Mouse (Mus musculus) erythroblast, embryonic 14.5 days (primary cell): ENCODE data around the gene Slc43a1. TPM values are rescaled to one million over a fixed set of nuclear protein-coding genes. Genes with fewer than 3 reads are reported as not detected.

ENCODE experiments used
- H3K27me3 ChIP-seq: 2 replicates; pipeline ENCODE4 v1.6.1; 2012; ENCODE audit warnings: inconsistent platforms; ENCODE audit not compliant: control insufficient read depth
- H3K36me3 ChIP-seq: 2 replicates; pipeline ENCODE4 v1.6.1; 2012; ENCODE audit warnings: mild to moderate bottlenecking, inconsistent platforms; ENCODE audit not compliant: control insufficient read depth
- H3K4me1 ChIP-seq: 2 replicates; pipeline ENCODE4 v1.6.1; 2012; ENCODE audit warnings: inconsistent platforms; ENCODE audit not compliant: control insufficient read depth
- H3K4me3 ChIP-seq: replicated peaks from 2 replicates; pipeline ENCODE3; 2012; ENCODE audit warnings: moderate library complexity, mild to moderate bottlenecking, inconsistent platforms
- H3K9me3 ChIP-seq: 2 replicates; pipeline ENCODE4 v1.6.1; 2012; ENCODE audit warnings: low read length, inconsistent platforms, mixed read lengths; ENCODE audit not compliant: control insufficient read depth
- GATA1 ChIP-seq: IDR thresholded peaks from 2 replicates; pipeline ENCODE4 v1.6.1; 2012; ENCODE audit warnings: low read length, inconsistent platforms, mixed read lengths
- TAL1 ChIP-seq: IDR thresholded peaks from 3 replicates; pipeline ENCODE4 v1.6.1; 2012; ENCODE audit warnings: low read length, inconsistent platforms, mixed read lengths
- polyA plus RNA-seq: library from polyadenylated mRNA; stranded (reverse); fragments of >175 nt; gene quantifications from 2 replicates; pipeline ENCODE4 v1.2.3, GENCODE M21; 2012

The Slc43a1 gene
- polyA plus RNA-seq, 1 experiment, result 29.2 TPM

- Histone ChIP-seq H3K4me1 (peaks cover 89% of the 10 kb centered on the region), H3K4me3 (no peak overlapping the region), H3K27me3 (no peaks in the 10 kb centered on the region; the same call in 1 of the 2 replicates), H3K36me3 (peaks cover 93% of the 10 kb centered on the region), H3K9me3 (peaks cover 21% of the 10 kb centered on the region)
- TF ChIP-seq TAL1, result no peak
- no peak for TF ChIP-seq GATA1
These were observed 34.7 kb upstream of the Slc43a1 start for GRCm38 (mm10) chr2:84803963-84804362.

- peaks cover 93% of the 10 kb centered on the region for H3K4me1 ChIP-seq
- H3K27me3 ChIP-seq, result peaks cover 3% of the 10 kb centered on the region; the same call in 1 of the 2 replicates
- peaks cover 98% of the 10 kb centered on the region for H3K36me3 ChIP-seq
- no peak for TF ChIP-seq GATA1
- no peak for TF ChIP-seq TAL1
- no peak overlapping the region for H3K4me3 ChIP-seq
- H3K9me3 ChIP-seq, result peaks cover 30% of the 10 kb centered on the region
These were observed 32.1 kb upstream of the Slc43a1 start for GRCm38 (mm10) chr2:84806546-84806945.

GRCm38 (mm10) chr2:84809330-84809729, 29.3 kb upstream of the Slc43a1 start:
- TF ChIP-seq TAL1, result no peak
- TF ChIP-seq GATA1, result no peak
- peaks cover 25% of the 10 kb centered on the region for H3K9me3 ChIP-seq
- H3K4me1 ChIP-seq, result peaks cover 95% of the 10 kb centered on the region
- no peak overlapping the region for H3K4me3 ChIP-seq
- peaks cover 3% of the 10 kb centered on the region; the same call in 1 of the 2 replicates for H3K27me3 ChIP-seq
- peaks cover 95% of the 10 kb centered on the region for H3K36me3 ChIP-seq

GRCm38 (mm10) chr2:84810526-84810885, 28.1 kb upstream of the Slc43a1 start:
- H3K36me3 ChIP-seq, result peaks cover 93% of the 10 kb centered on the region

GRCm38 (mm10) chr2:84810886-84811577, 27.6 kb upstream of the Slc43a1 start:
- peaks cover 13% of the 10 kb centered on the region for H3K27me3 ChIP-seq
- TF ChIP-seq GATA1 (no peak), TAL1 (no peak)
- peaks cover 21% of the 10 kb centered on the region for H3K9me3 ChIP-seq
- peaks cover 94% of the 10 kb centered on the region for H3K4me1 ChIP-seq
- H3K4me3 ChIP-seq, result peak overlapping the region; percentile 55
- H3K36me3 ChIP-seq, result peaks cover 93% of the 10 kb centered on the region

More at GRCm38 (mm10) chr2:84810526-84810885, 28.1 kb upstream of the Slc43a1 start:
- Histone ChIP-seq H3K27me3 (peaks cover 7% of the 10 kb centered on the region), H3K4me3 (peak overlapping the region; percentile 23), H3K4me1 (peaks cover 94% of the 10 kb centered on the region), H3K9me3 (peaks cover 21% of the 10 kb centered on the region)
- no peak for TF ChIP-seq GATA1
- TF ChIP-seq TAL1, result no peak

- Histone ChIP-seq H3K9me3 (peaks cover 21% of the 10 kb centered on the region), H3K36me3 (peaks cover 87% of the 10 kb centered on the region), H3K4me3 (peak overlapping the region; percentile 55), H3K27me3 (peaks cover 21% of the 10 kb centered on the region), H3K4me1 (peaks cover 92% of the 10 kb centered on the region)
- TF ChIP-seq GATA1, result peak; percentile 99
- peak; percentile 99 for TF ChIP-seq TAL1
These were observed 26.8 kb upstream of the Slc43a1 start for GRCm38 (mm10) chr2:84811880-84812279.

- H3K9me3 ChIP-seq, result peaks cover 21% of the 10 kb centered on the region
- peaks cover 79% of the 10 kb centered on the region for H3K36me3 ChIP-seq
- H3K4me1 ChIP-seq, result peaks cover 92% of the 10 kb centered on the region
- peaks cover 29% of the 10 kb centered on the region for H3K27me3 ChIP-seq
- H3K4me3 ChIP-seq, result peak overlapping the region; percentile 55
- TF ChIP-seq TAL1 (no peak), GATA1 (no peak)
These were observed 26.0 kb upstream of the Slc43a1 start for GRCm38 (mm10) chr2:84812676-84813075.

- peaks cover 61% of the 10 kb centered on the region for H3K4me1 ChIP-seq
- no peak for TF ChIP-seq GATA1
- no peak for TF ChIP-seq TAL1
- H3K9me3 ChIP-seq, result peaks cover 7% of the 10 kb centered on the region
- peaks cover 98% of the 10 kb centered on the region for H3K27me3 ChIP-seq
- H3K4me3 ChIP-seq, result no peak overlapping the region
- H3K36me3 ChIP-seq, result peaks cover 13% of the 10 kb centered on the region
These were observed 18.8 kb upstream of the Slc43a1 start for GRCm38 (mm10) chr2:84819861-84820260.

GRCm38 (mm10) chr2:84822552-84822951, 16.1 kb upstream of the Slc43a1 start, which contains the start of gene Smtnl1:
TSS of gene Smtnl1 (minus strand) at chr2:84822652.
- TF ChIP-seq GATA1 (no peak), TAL1 (no peak)
- no peaks in the 10 kb centered on the region; the same call in 1 of the 2 replicates for H3K36me3 ChIP-seq
- peaks cover 62% of the 10 kb centered on the region for H3K4me1 ChIP-seq
- no peak within 1 kb of the TSS for H3K4me3 ChIP-seq
- H3K27me3 ChIP-seq, result peaks cover 78% of the 10 kb centered on the region
- peaks cover 7% of the 10 kb centered on the region for H3K9me3 ChIP-seq

GRCm38 (mm10) chr2:84823237-84823636, 15.4 kb upstream of the Slc43a1 start:
- peaks cover 72% of the 10 kb centered on the region for H3K27me3 ChIP-seq
- H3K4me3 ChIP-seq, result no peak overlapping the region
- H3K4me1 ChIP-seq, result peaks cover 62% of the 10 kb centered on the region
- TF ChIP-seq TAL1 (no peak), GATA1 (no peak)
- H3K36me3 ChIP-seq, result peaks cover 3% of the 10 kb centered on the region
- peaks cover under 1% of the 10 kb centered on the region for H3K9me3 ChIP-seq
